Mouse (Mus musculus) erythroblast, embryonic 14.5 days (primary cell): ENCODE measurements around the gene Hipk2. TPM values are rescaled to one million over a fixed set of nuclear protein-coding genes. Genes with fewer than 3 reads are reported as not detected.

Experiments used
- H3K27me3 ChIP-seq: 2 replicates; pipeline ENCODE4 v1.6.1; 2012; ENCODE audit warnings: inconsistent platforms; ENCODE audit not compliant: control insufficient read depth
- H3K36me3 ChIP-seq: 2 replicates; pipeline ENCODE4 v1.6.1; 2012; ENCODE audit warnings: mild to moderate bottlenecking, inconsistent platforms; ENCODE audit not compliant: control insufficient read depth
- H3K4me1 ChIP-seq: 2 replicates; pipeline ENCODE4 v1.6.1; 2012; ENCODE audit warnings: inconsistent platforms; ENCODE audit not compliant: control insufficient read depth
- H3K4me3 ChIP-seq: replicated peaks from 2 replicates; pipeline ENCODE3; 2012; ENCODE audit warnings: moderate library complexity, mild to moderate bottlenecking, inconsistent platforms
- H3K9me3 ChIP-seq: 2 replicates; pipeline ENCODE4 v1.6.1; 2012; ENCODE audit warnings: low read length, inconsistent platforms, mixed read lengths; ENCODE audit not compliant: control insufficient read depth
- GATA1 ChIP-seq: IDR thresholded peaks from 2 replicates; pipeline ENCODE4 v1.6.1; 2012; ENCODE audit warnings: low read length, inconsistent platforms, mixed read lengths
- TAL1 ChIP-seq: IDR thresholded peaks from 3 replicates; pipeline ENCODE4 v1.6.1; 2012; ENCODE audit warnings: low read length, inconsistent platforms, mixed read lengths
- polyA plus RNA-seq: library from polyadenylated mRNA; stranded (reverse); fragments of >175 nt; gene quantifications from 2 replicates; pipeline ENCODE4 v1.2.3, GENCODE M21; 2012

The Hipk2 gene
- polyA plus RNA-seq, 1 experiment = 16.6 TPM

DNA sequence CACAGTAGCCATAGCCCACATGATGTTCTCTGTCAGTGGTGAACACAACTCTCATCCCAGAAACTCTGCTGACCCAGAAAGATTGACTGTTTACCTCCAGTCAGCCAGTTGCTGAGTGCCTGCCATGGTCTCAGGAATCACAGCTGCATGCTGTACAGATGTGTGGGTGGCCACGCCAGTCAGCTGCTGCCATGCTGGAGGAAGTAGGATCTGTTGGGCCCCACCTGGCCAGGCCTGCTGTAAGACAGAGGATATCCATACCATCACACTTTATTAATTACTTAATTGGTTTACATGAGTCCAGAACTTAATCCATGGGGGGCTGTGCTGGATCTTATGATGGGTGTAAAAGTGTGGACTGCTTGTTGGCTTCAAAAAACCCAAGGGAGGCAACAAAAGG, 154.6 kb downstream of the Hipk2 start:
- Histone ChIP-seq H3K36me3 (peaks cover 95% of the 10 kb centered on the region), H3K9me3 (no peaks in the 10 kb centered on the region), H3K4me3 (no peak overlapping the region), H3K27me3 (no peaks in the 10 kb centered on the region), H3K4me1 (no peaks in the 10 kb centered on the region)
- TF ChIP-seq TAL1 (no peak), GATA1 (no peak)

GRCm38 (mm10) chr6:38719229-38719628, 156.7 kb downstream of the Hipk2 start:
- Histone ChIP-seq H3K9me3 (no peaks in the 10 kb centered on the region), H3K4me1 (no peaks in the 10 kb centered on the region), H3K36me3 (peaks cover 97% of the 10 kb centered on the region), H3K4me3 (no peak overlapping the region), H3K27me3 (no peaks in the 10 kb centered on the region)
- TF ChIP-seq TAL1 (no peak), GATA1 (no peak)

DNA sequence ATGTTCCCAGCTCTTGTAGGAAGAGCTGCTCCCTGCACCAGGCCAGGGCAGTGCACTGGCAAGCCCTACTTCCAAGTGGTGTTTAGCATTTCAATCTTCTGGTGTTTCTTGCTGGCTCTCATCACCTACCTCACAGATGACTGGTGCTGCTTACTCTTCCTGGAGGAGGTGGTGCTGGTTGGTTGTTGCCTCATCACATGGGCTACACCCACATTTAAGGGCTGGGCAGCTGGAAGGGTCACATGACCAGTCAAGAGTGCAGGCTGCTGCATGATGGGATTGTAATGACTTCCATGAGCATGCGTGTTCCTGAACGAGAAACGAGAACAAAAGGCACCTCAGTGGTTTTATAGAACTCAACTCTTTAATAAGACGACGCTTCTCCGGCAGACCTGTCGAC, 157.3 kb downstream of the Hipk2 start:
- TF ChIP-seq GATA1 (no peak), TAL1 (no peak)
- Histone ChIP-seq H3K9me3 (no peaks in the 10 kb centered on the region), H3K36me3 (peaks cover 97% of the 10 kb centered on the region), H3K4me3 (no peak overlapping the region), H3K4me1 (no peaks in the 10 kb centered on the region), H3K27me3 (no peaks in the 10 kb centered on the region)

GRCm38 (mm10) chr6:38715881-38716280, 160.1 kb downstream of the Hipk2 start:
- TF ChIP-seq GATA1 = no peak
- no peak for TF ChIP-seq TAL1

DNA sequence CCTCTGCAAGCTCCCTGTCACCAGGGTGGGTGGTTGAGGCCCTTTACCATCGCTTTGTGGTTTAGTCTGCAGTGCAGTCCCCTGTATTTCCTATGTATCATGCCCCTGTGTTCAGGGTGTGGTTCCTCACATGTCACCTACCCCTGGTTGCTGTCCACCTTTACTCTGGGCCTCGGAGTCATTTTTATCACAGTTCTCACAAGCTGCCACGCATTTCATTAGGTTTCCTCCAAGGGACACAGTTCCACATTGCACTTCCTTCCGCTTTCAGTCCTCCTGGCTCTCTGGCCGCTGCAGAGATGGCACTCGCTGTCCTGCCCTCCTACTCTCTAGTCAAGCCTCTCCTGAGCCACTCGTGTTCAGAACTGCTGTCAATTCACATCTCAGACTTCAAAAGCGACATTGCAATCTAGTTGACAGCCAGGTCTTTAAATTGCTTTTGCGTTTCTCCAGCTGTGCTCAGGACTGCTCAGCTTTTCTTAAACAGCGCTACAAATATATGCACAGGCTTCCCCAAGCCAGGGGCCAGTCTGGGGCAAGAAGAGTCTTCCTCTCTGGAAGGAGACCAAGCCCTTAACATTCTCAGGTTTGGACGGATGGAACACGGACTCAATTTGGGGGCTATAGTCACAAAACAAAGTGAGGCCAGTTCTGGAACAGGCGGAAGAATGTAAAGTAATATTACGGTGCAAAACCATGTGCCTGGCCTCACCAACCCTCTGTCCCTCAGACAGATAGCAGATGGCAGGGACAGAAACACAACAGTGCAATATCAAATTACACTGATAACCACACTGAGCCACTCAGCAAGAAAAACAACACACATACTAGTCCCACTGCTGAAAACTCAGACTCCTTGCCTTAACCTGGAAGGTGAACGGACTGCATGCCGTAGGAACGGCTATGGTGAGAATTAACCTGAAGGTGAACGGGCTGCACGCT, 161.7 kb downstream of the Hipk2 start:
- no peaks in the 10 kb centered on the region for H3K27me3 ChIP-seq
- H3K36me3 ChIP-seq = peaks cover 100% of the 10 kb centered on the region
- no peaks in the 10 kb centered on the region for H3K9me3 ChIP-seq
- H3K4me1 ChIP-seq = no peaks in the 10 kb centered on the region
- no peak for TF ChIP-seq GATA1
- no peak overlapping the region for H3K4me3 ChIP-seq

More at GRCm38 (mm10) chr6:38715881-38716280, 160.1 kb downstream of the Hipk2 start:
- Histone ChIP-seq H3K27me3 (no peaks in the 10 kb centered on the region), H3K4me3 (no peak overlapping the region), H3K9me3 (no peaks in the 10 kb centered on the region), H3K36me3 (peaks cover 100% of the 10 kb centered on the region), H3K4me1 (no peaks in the 10 kb centered on the region)

DNA sequence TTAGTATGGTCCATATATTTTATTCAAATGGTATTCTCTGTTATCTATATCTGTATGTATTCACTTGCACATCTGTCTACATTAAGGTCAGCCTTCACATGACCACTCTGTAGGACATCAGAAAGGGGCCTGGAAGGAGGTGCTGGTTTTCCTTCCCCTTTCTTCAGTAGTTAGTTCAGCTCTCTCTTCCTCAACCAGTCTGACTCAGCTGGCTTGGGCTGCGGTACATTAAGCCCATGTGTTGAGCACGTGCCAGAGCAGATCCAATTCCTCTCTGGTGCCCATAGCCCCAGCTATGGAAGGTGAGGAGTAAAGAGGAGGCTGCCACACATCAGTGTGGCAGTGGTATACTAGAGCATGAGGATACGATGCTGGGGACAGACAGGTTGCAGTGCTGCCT, 165.5 kb downstream of the Hipk2 start:
- Histone ChIP-seq H3K36me3 (peaks cover 100% of the 10 kb centered on the region), H3K4me1 (no peaks in the 10 kb centered on the region), H3K4me3 (no peak overlapping the region), H3K27me3 (no peaks in the 10 kb centered on the region), H3K9me3 (no peaks in the 10 kb centered on the region)
- no peak for TF ChIP-seq TAL1
- no peak for TF ChIP-seq GATA1

DNA sequence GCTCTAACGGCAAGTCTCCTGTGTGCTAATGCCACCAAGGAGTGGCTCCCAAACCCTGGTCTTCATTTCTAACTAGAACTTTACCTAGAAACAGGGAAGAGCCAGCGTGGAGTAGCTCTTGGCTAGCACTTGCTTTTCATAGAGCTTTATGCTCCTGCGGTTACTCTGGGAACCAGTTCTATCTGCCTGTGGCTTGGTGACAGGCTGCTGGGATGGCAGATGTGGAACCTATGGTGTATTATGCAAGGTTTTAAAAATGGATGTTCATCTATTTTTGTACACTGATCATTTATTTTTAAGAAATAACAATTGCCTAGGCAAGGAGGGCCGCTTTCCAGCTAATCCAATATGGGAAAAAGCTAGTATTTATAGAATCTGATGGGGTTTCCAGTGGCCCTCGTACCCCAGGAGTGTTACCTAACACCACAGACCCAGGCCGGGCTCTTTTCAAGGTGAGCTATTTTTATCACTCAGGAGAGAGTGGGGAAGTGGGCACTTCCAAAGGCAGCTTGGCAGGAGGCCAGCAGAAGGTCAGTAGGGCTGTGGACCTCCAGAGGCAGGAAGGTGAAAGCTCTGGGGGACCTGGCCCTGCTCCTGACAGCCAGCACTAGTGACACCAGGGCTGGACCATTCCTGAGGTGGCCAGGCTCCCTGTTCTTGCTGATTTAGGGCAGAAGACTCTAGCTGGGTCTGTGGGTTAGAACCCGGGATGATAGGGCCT, 171.5 kb downstream of the Hipk2 start:
- Histone ChIP-seq H3K9me3 (no peaks in the 10 kb centered on the region), H3K27me3 (no peaks in the 10 kb centered on the region), H3K4me3 (no peak overlapping the region), H3K36me3 (peaks cover 98% of the 10 kb centered on the region), H3K4me1 (no peaks in the 10 kb centered on the region)
- no peak for TF ChIP-seq GATA1
- no peak for TF ChIP-seq TAL1

DNA sequence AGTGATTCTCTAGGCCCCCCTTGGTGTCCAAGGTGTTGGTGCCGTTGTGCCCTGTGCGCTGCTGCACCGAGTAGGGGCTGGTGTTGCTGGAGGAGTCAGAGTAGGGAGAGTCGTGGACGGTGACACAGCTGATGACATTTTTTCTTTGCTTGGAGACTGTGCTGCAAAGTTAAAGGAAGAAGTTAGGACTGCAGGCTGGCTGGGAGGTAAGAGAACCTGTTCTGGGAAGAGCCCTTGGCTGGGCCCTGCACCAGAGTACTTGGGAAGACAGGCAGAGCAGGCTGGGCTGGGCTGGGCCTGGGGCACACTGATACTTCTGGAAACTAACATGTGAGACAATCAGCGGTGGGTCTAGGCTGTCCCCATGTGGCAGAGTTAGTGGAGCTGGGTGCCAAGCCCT, 172.4 kb downstream of the Hipk2 start:
- no peak for TF ChIP-seq TAL1
- TF ChIP-seq GATA1 = no peak
- H3K9me3 ChIP-seq = no peaks in the 10 kb centered on the region
- H3K36me3 ChIP-seq = peaks cover 98% of the 10 kb centered on the region
- H3K4me1 ChIP-seq = no peaks in the 10 kb centered on the region
- no peak overlapping the region for H3K4me3 ChIP-seq
- no peaks in the 10 kb centered on the region for H3K27me3 ChIP-seq

DNA sequence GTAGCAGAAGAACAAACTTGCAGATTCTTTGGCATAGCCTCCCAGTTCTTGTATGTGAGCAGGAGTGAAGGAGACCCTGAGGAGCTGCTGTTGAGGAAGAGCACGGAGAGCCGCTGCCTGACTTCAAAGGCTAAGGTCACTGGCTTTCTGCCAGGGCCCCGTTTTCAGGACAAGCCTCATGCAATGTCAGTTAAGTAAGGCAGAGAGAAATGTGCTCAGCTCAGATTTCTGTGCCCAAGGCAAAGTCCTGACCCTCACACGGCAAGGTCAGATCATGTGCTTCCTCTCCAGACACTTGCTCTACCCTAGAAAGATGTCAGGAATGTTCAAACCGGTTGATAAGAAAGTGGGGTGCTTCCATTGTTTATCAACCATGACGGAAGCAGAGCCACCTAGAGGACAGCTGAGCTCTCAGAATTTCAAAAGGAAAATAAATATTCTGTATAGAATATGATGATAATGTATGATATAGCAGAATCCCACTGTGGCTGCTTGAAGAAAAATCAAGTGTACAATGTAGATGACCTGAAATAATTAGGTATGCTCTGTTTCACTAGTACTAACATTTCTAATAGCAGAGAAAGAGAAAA, 173.1 kb downstream of the Hipk2 start:
- H3K9me3 ChIP-seq = no peaks in the 10 kb centered on the region
- no peak for TF ChIP-seq TAL1
- TF ChIP-seq GATA1 = no peak
- H3K36me3 ChIP-seq = peaks cover 98% of the 10 kb centered on the region
- H3K4me3 ChIP-seq = no peak overlapping the region
- no peaks in the 10 kb centered on the region for H3K4me1 ChIP-seq
- no peaks in the 10 kb centered on the region; the same call in 1 of the 2 replicates for H3K27me3 ChIP-seq
